8 mouse cellular contexts compared by ENCODE assay signal in the genomic region with DNA sequence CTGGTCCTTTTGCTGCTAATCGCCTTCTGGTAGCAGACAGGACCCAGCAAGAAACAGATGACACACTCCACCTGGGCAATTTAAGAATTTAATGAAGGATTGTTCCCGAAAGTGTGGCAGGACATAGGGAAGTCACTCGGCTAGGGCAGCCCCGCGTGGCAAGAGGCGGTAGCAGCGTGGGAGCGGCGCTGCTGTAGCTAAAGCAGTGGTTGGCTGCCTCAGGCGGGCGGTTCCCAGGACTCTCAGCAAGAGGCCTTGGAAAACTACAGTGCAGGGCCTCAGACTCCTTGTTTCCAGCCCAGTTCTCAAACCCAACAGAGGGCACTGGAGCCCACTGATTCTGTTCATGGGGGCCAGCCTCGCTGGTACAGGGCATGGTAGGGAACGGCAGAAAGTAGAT.
DNase-seq lines count a peak whose midpoint lies in the region; ATAC-seq and TF ChIP-seq lines count a peak whose summit lies in the region.

No protein-coding gene starts in this region.

- ATAC-seq in forebrain, embryonic 12.5 days (ENCODE audit: low FRiP score), result peak; percentile 61; the same call in 1 of the 2 replicates
- 0 out of 2 replicates have a peak, but pooled peaks have one; percentile 48 for ATAC-seq in hindbrain, embryonic 16.5 days
- ATAC-seq in liver, embryonic 11.5 days (replicated peaks; ENCODE audit: low FRiP score), result no peak
- no peak; the same call in 1 of the 2 replicates for ATAC-seq in neural tube, embryonic 15.5 days (ENCODE audit: low FRiP score)
- ATAC-seq in megakaryocyte progenitor cell, adult 5-6 weeks (replicated peaks; ENCODE audit: poor library complexity), result no peak

- H3K4me1 ChIP-seq in forebrain, embryonic 12.5 days, result no peaks in the 10 kb centered on the region; the same call in 1 of the 2 replicates
- H3K4me1 ChIP-seq in hindbrain, embryonic 16.5 days (ENCODE audit: control insufficient read depth, insufficient read depth, low read depth, low read length), result no peaks in the 10 kb centered on the region
- H3K4me1 ChIP-seq in liver, embryonic 11.5 days (replicated peaks; ENCODE audit: control insufficient read depth, insufficient read depth, low read length), result no peaks in the 10 kb centered on the region
- H3K4me1 ChIP-seq in neural tube, embryonic 15.5 days, result no peaks in the 10 kb centered on the region

- no peaks in the 10 kb centered on the region for H3K9me3 ChIP-seq in forebrain, embryonic 12.5 days
- H3K9me3 ChIP-seq in hindbrain, embryonic 16.5 days (ENCODE audit: control insufficient read depth, low read length), result no peaks in the 10 kb centered on the region; the same call in 1 of the 2 replicates
- no peaks in the 10 kb centered on the region for H3K9me3 ChIP-seq in liver, embryonic 11.5 days (ENCODE audit: control insufficient read depth, low read length)
- no peaks in the 10 kb centered on the region for H3K9me3 ChIP-seq in neural tube, embryonic 15.5 days (replicated peaks)

- H3K36me3 ChIP-seq in forebrain, embryonic 12.5 days (replicated peaks), result no peaks in the 10 kb centered on the region
- H3K36me3 ChIP-seq in hindbrain, embryonic 16.5 days (ENCODE audit: control insufficient read depth, insufficient read depth, low read length), result no peaks in the 10 kb centered on the region
- no peaks in the 10 kb centered on the region for H3K36me3 ChIP-seq in liver, embryonic 11.5 days (ENCODE audit: control insufficient read depth, insufficient read depth, low read length)
- H3K36me3 ChIP-seq in neural tube, embryonic 15.5 days, result no peaks in the 10 kb centered on the region

- TF ChIP-seq CTCF in gastrocnemius, adult 2 months (IDR thresholded peaks at IDR 0.05), result no peak

- peak overlapping the region; percentile 13; the same call in 1 of the 2 replicates for H3K4me3 ChIP-seq in gastrocnemius, adult 2 months
- H3K4me3 ChIP-seq in forebrain, embryonic 12.5 days (replicated peaks), result no peak overlapping the region; the same call in 1 of the 2 replicates
- 0 out of 2 replicates have a peak overlapping the region, but pooled peaks have one; percentile 3 for H3K4me3 ChIP-seq in hindbrain, embryonic 16.5 days (ENCODE audit: low read length)
- H3K4me3 ChIP-seq in liver, embryonic 11.5 days (ENCODE audit: low read depth, low read length), result no peak overlapping the region
- no peak overlapping the region; the same call in 1 of the 2 replicates for H3K4me3 ChIP-seq in neural tube, embryonic 15.5 days (replicated peaks)

- no peak for DNase-seq in gastrocnemius, adult 2 months
- no peak for DNase-seq in gastrocnemius, adult 8-10 months (ENCODE audit: low spot score in 2 of 2)
- no peak for DNase-seq in liver, embryonic 11.5 days (ENCODE audit: low spot score)
- DNase-seq in gastrocnemius, postnatal 4 days (ENCODE audit: low spot score in 2 of 2), result no peak

- H3K27ac ChIP-seq in gastrocnemius, adult 2 months, result no peak overlapping the region
- H3K27ac ChIP-seq in forebrain, embryonic 12.5 days, result no peak overlapping the region
- H3K27ac ChIP-seq in hindbrain, embryonic 16.5 days (ENCODE audit: low read depth, low read length), result no peak overlapping the region
- no peak overlapping the region for H3K27ac ChIP-seq in liver, embryonic 11.5 days (ENCODE audit: low read depth, low read length)
- no peak overlapping the region for H3K27ac ChIP-seq in neural tube, embryonic 15.5 days (replicated peaks)

- 24% methylated on average over 13 of the region's 13 CpGs for WGBS in forebrain, embryonic 12.5 days
- 25% methylated on average over 13 of the region's 13 CpGs for WGBS in hindbrain, embryonic 16.5 days
- WGBS in liver, embryonic 11.5 days, result 32% methylated on average over 13 of the region's 13 CpGs
- WGBS in neural tube, embryonic 15.5 days, result 24% methylated on average over 13 of the region's 13 CpGs

- no peak overlapping the region for H3K9ac ChIP-seq in forebrain, embryonic 12.5 days
- no peak overlapping the region for H3K9ac ChIP-seq in hindbrain, embryonic 16.5 days (ENCODE audit: low read depth, low read length)
- no peak overlapping the region for H3K9ac ChIP-seq in liver, embryonic 11.5 days (ENCODE audit: low read depth, low read length)
- H3K9ac ChIP-seq in neural tube, embryonic 15.5 days (replicated peaks), result no peak overlapping the region

- no peaks in the 10 kb centered on the region for H3K27me3 ChIP-seq in forebrain, embryonic 12.5 days
- no peaks in the 10 kb centered on the region for H3K27me3 ChIP-seq in hindbrain, embryonic 16.5 days (replicated peaks; ENCODE audit: control insufficient read depth, insufficient read depth, low read length)
- H3K27me3 ChIP-seq in liver, embryonic 11.5 days (replicated peaks; ENCODE audit: control insufficient read depth, insufficient read depth, low read length), result peaks cover 5% of the 10 kb centered on the region; the same call in 1 of the 2 replicates
- H3K27me3 ChIP-seq in neural tube, embryonic 15.5 days (replicated peaks), result no peaks in the 10 kb centered on the region

- intact Hi-C loops in gastrocnemius, adult 2 months (cut with DNase I), result no loop called here

- peak overlapping the region; percentile 39 for H3K4me2 ChIP-seq in forebrain, embryonic 12.5 days
- H3K4me2 ChIP-seq in hindbrain, embryonic 16.5 days (ENCODE audit: low read length), result peak overlapping the region; percentile 41
- H3K4me2 ChIP-seq in liver, embryonic 11.5 days, result peak overlapping the region; percentile 39; the same call in 1 of the 2 replicates
- H3K4me2 ChIP-seq in neural tube, embryonic 15.5 days, result peak overlapping the region; percentile 46

Comparison
In these comparisons a context has a peak if more than half of its experiments do, and no peak if none do; other contexts are left out.
1. H3K4me3 ChIP-seq: peak in gastrocnemius, adult 2 months (single experiment) and hindbrain, embryonic 16.5 days (single experiment); none in forebrain, embryonic 12.5 days (single experiment), liver, embryonic 11.5 days (single experiment) and neural tube, embryonic 15.5 days (single experiment).
2. ATAC-seq: peak in forebrain, embryonic 12.5 days (single experiment) and hindbrain, embryonic 16.5 days (single experiment); none in liver, embryonic 11.5 days (single experiment), neural tube, embryonic 15.5 days (single experiment) and megakaryocyte progenitor cell, adult 5-6 weeks (single experiment).
3. Peak in every context shown above with its lines, with median percentiles within 50 percentile points of each other: H3K4me2 ChIP-seq.